Mouse (Mus musculus) embryonic facial prominence, embryonic 15.5 days (tissue): ENCODE measurements around the gene Fars2. TPM values are rescaled to one million over a fixed set of nuclear protein-coding genes. Genes with fewer than 3 reads are reported as not detected.
A peak's percentile ranks its signal among the peaks of the same experiment; 100 is the strongest.

Experiments used
- ATAC-seq: fragments of 200-750 bp; cut with Nextera tagmentation; 2 replicates; pipeline ENCODE4 v1.8.0; 2017; ENCODE audit warnings: low read depth, moderate TSS enrichment; ENCODE audit not compliant: insufficient number of reproducible peaks, low FRiP score, low TSS enrichment
- H3K27ac ChIP-seq: fragments of 300-500 bp; sonication (generic); replicated peaks from 2 replicates; pipeline ENCODE4 v1.5.1; 2015; ENCODE audit warnings: mild to moderate bottlenecking, inconsistent platforms
- H3K27me3 ChIP-seq: fragments of 300-500 bp; sonication (generic); 2 replicates; pipeline ENCODE4 v1.6.1; 2015; ENCODE audit warnings: inconsistent platforms
- H3K36me3 ChIP-seq: fragments of 300-500 bp; sonication (generic); 2 replicates; pipeline ENCODE4 v1.6.1; 2015; ENCODE audit warnings: mild to moderate bottlenecking, inconsistent platforms
- H3K4me1 ChIP-seq: fragments of 300-500 bp; sonication (generic); 2 replicates; pipeline ENCODE4 v1.6.1; 2015; ENCODE audit warnings: inconsistent platforms
- H3K4me2 ChIP-seq: fragments of 300-500 bp; sonication (generic); replicated peaks from 2 replicates; pipeline ENCODE4 v1.6.1; 2015; ENCODE audit warnings: mild to moderate bottlenecking, inconsistent platforms
- H3K4me3 ChIP-seq: fragments of 300-500 bp; sonication (generic); replicated peaks from 2 replicates; pipeline ENCODE4 v1.5.1; 2015; ENCODE audit warnings: mild to moderate bottlenecking, inconsistent platforms
- H3K9ac ChIP-seq: fragments of 300-500 bp; sonication (generic); 2 replicates; pipeline ENCODE4 v1.6.1; 2015; ENCODE audit warnings: inconsistent platforms
- H3K9me3 ChIP-seq: fragments of 300-500 bp; sonication (generic); replicated peaks from 2 replicates; pipeline ENCODE4 v1.6.1; 2016; ENCODE audit warnings: inconsistent platforms
- WGBS: fragments of 180-500 bp; shearing (Covaris S2); methylation state at CpG from one replicate; pipeline ENCODE4 v1.1.7; 2015; 5-methylcytosine and 5-hydroxymethylcytosine counted together
- polyA plus RNA-seq: library from polyadenylated mRNA; unstranded; fragments of >200 nt; fragmentation: Nextera tagmentation; extraction: Ambion mirVana; gene quantifications from 2 replicates; pipeline ENCODE4 v1.2.1, GENCODE M21; 2015

The Fars2 gene
- polyA plus RNA-seq, 1 experiment from 2014 or later, result 34.1 TPM

GRCm38 (mm10) chr13:36111331-36111730 is 5.9 kb upstream of the Fars2 start:
- H3K4me1 ChIP-seq, result 0 out of 2 replicates have a peak, but pooled peaks cover under 1% of the 10 kb centered on the region
- no peak overlapping the region for H3K27ac ChIP-seq
- no peaks in the 10 kb centered on the region for H3K36me3 ChIP-seq
- WGBS, result 93% methylated on average over 2 of the region's 2 CpGs
- H3K4me3 ChIP-seq, result no peak overlapping the region
- no peaks in the 10 kb centered on the region for H3K27me3 ChIP-seq
- H3K9ac ChIP-seq, result no peak overlapping the region
- no peak for ATAC-seq
- H3K9me3 ChIP-seq, result no peaks in the 10 kb centered on the region
- H3K4me2 ChIP-seq, result no peak overlapping the region

DNA sequence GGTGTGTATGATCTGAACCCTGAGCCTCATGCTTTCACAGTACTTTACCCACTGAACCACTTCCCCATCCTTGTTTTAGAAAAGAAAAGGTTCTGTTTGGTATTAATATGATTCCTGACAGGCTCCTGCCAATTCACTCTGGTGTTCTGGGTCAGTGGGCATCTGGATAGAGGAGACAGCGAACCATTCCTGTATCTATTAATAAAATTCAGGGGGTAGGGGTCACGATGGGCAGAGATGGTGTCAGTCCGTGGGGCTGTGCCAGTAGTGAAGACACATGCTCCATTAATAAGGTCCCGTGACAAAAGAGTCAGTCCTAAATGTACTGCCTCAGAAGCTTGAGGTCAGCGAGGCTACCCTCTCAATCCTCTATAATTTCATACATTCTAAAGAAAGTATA is 4.0 kb upstream of the Fars2 start:
- Histone ChIP-seq H3K4me3 (no peak overlapping the region), H3K36me3 (no peaks in the 10 kb centered on the region), H3K9me3 (no peaks in the 10 kb centered on the region), H3K4me1 (peaks cover 5% of the 10 kb centered on the region; the same call in 1 of the 2 replicates), H3K4me2 (no peak overlapping the region), H3K27me3 (no peaks in the 10 kb centered on the region), H3K27ac (no peak overlapping the region), H3K9ac (no peak overlapping the region)
- 89% methylated on average over 5 of the region's 5 CpGs for WGBS
- ATAC-seq, result no peak

- Histone ChIP-seq H3K9ac (peak overlapping the region; percentile 58), H3K9me3 (no peaks in the 10 kb centered on the region), H3K27ac (peak overlapping the region; percentile 97; the same call in 1 of the 2 replicates), H3K4me2 (peak overlapping the region; percentile 91), H3K36me3 (no peaks in the 10 kb centered on the region), H3K4me1 (peaks cover 5% of the 10 kb centered on the region; the same call in 1 of the 2 replicates), H3K4me3 (peak overlapping the region; percentile 67), H3K27me3 (no peaks in the 10 kb centered on the region)
- WGBS, result 7% methylated on average over 21 of the region's 21 CpGs
- no peak for ATAC-seq
Measured at GRCm38 (mm10) chr13:36116520-36117142, 581 bp upstream of the Fars2 start.

GRCm38 (mm10) chr13:36119684-36120083 is 2.5 kb downstream of the Fars2 start:
- Histone ChIP-seq H3K4me1 (peaks cover 5% of the 10 kb centered on the region; the same call in 1 of the 2 replicates), H3K27me3 (no peaks in the 10 kb centered on the region), H3K9me3 (no peaks in the 10 kb centered on the region), H3K9ac (no peak overlapping the region), H3K4me2 (no peak overlapping the region), H3K4me3 (no peak overlapping the region), H3K27ac (no peak overlapping the region), H3K36me3 (no peaks in the 10 kb centered on the region)
- WGBS, result 61% methylated on average over 4 of the region's 4 CpGs
- no peak for ATAC-seq

- Histone ChIP-seq H3K4me1 (peaks cover 5% of the 10 kb centered on the region; the same call in 1 of the 2 replicates), H3K27ac (no peak overlapping the region), H3K36me3 (no peaks in the 10 kb centered on the region), H3K4me2 (no peak overlapping the region), H3K9ac (no peak overlapping the region), H3K9me3 (no peaks in the 10 kb centered on the region), H3K4me3 (no peak overlapping the region), H3K27me3 (no peaks in the 10 kb centered on the region)
- ATAC-seq, result no peak
Measured at GRCm38 (mm10) chr13:36120606-36121005, 3.4 kb downstream of the Fars2 start.

GRCm38 (mm10) chr13:36129360-36130054 is 12.3 kb downstream of the Fars2 start:
- no peak overlapping the region for H3K4me3 ChIP-seq
- H3K9ac ChIP-seq, result no peak overlapping the region
- H3K4me2 ChIP-seq, result no peak overlapping the region
- H3K4me1 ChIP-seq, result no peaks in the 10 kb centered on the region
- no peaks in the 10 kb centered on the region for H3K36me3 ChIP-seq
- no peak for ATAC-seq
- H3K9me3 ChIP-seq, result no peaks in the 10 kb centered on the region
- no peak overlapping the region for H3K27ac ChIP-seq
- no peaks in the 10 kb centered on the region for H3K27me3 ChIP-seq
- 87% methylated on average over 2 of the region's 2 CpGs for WGBS

DNA sequence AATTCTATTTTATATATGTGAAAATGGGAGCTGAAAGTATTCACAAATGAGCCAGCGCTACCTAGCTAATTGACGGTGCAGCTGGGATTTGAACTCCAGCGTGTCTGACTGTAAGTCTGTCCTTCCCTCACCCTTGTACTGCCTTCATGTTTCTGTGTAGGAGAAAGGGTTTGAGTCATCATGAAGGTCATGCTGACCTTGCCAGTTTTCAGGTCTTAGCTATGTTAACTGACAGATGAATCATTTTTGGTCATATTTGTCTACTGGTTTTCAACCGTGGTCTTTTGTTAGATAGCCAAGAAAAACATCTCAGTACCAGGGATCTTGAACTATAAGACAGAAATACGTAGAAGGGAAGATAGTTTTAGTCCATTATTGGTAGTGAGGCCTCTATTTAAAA is 14.2 kb downstream of the Fars2 start:
- ATAC-seq, result no peak
- Histone ChIP-seq H3K4me3 (no peak overlapping the region), H3K27ac (no peak overlapping the region), H3K9ac (no peak overlapping the region), H3K4me1 (no peaks in the 10 kb centered on the region), H3K4me2 (no peak overlapping the region), H3K36me3 (no peaks in the 10 kb centered on the region), H3K9me3 (no peaks in the 10 kb centered on the region), H3K27me3 (no peaks in the 10 kb centered on the region)
- WGBS, result 92% methylated on average over 5 of the region's 5 CpGs

DNA sequence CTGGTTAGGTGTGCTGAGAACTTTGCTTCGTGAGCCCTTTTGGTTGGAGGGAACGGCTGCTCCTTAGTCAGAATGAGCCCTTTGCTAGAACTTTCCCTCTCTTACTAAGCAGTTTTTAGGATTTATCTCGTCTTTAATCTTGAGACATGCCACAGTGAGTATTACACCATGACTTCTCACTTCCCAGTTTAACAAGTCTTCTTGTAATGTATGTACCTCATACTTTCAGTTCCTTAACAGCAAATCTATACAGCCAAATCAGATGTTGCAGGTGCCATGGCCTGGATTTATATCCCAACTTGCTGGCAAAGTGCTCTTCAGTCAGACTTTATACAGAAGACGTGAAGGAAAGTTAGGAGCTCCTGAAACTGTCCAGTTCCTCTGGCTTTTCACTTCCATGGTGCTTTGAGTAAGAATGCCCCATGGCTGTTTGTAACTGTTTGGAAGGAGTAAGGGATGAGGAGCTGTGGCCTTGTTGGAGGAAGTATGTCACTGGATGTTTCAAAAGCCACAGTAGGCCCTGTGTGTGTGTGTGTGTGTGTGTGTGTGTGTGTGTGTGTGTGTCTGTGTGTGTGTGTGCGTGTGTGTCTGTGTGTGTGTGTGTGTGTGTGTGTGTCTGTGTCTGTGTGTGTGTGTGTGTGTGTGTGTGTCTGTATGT is 14.9 kb downstream of the Fars2 start:
- no peak overlapping the region for H3K4me3 ChIP-seq
- H3K36me3 ChIP-seq, result no peaks in the 10 kb centered on the region
- ATAC-seq, result no peak
- H3K4me1 ChIP-seq, result no peaks in the 10 kb centered on the region
- no peaks in the 10 kb centered on the region for H3K27me3 ChIP-seq
- no peak overlapping the region for H3K4me2 ChIP-seq
- H3K9ac ChIP-seq, result no peak overlapping the region
- no peaks in the 10 kb centered on the region for H3K9me3 ChIP-seq
- WGBS, result 75% methylated on average over 4 of the region's 5 CpGs
- H3K27ac ChIP-seq, result no peak overlapping the region

GRCm38 (mm10) chr13:36139703-36140102 is 22.5 kb downstream of the Fars2 start:
- Histone ChIP-seq H3K27ac (no peak overlapping the region), H3K4me3 (no peak overlapping the region), H3K9me3 (no peaks in the 10 kb centered on the region), H3K36me3 (no peaks in the 10 kb centered on the region), H3K4me2 (no peak overlapping the region), H3K27me3 (no peaks in the 10 kb centered on the region), H3K4me1 (no peaks in the 10 kb centered on the region), H3K9ac (no peak overlapping the region)
- 73% methylated on average over 5 of the region's 5 CpGs for WGBS
- ATAC-seq, result no peak

DNA sequence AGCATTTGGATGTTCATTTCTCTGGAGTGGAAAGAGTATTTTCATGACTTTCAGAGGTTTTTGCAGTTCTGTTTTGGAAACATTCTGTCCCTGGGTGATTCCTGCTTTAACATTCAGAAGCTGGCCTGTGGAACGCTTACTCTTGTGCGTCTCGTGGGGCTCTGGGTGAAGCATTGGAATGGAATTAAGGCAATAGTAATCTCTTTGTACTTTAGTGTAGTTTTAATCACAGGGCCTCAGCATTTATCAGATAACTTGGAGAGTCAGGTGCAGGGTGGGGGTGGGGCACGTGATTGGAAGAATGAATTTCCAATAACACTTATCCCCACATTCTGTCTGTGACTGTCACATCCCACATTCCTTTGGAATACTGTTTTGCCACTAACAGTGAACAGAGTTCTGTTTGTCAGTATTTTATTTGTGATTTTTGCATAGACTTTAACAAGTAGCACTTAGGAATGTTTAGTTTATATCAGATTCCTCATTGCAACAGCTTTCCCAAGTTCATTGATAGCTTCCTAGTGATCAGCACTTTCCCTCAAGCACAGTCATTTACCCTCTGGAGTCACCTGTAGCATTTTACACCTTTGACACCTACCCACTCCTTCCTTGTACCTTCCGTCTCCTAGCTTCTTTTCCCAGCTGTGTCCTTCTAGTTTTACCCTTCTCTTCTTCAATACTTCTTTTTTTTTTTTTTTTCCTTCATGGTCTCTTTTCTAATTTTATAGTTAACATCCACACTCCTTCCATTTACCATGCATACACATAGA is 23.2 kb downstream of the Fars2 start:
- H3K4me2 ChIP-seq, result no peak overlapping the region
- H3K27me3 ChIP-seq, result no peaks in the 10 kb centered on the region
- H3K9ac ChIP-seq, result no peak overlapping the region
- no peak overlapping the region for H3K4me3 ChIP-seq
- no peak overlapping the region for H3K27ac ChIP-seq
- H3K4me1 ChIP-seq, result no peaks in the 10 kb centered on the region
- no peaks in the 10 kb centered on the region for H3K36me3 ChIP-seq
- no peaks in the 10 kb centered on the region for H3K9me3 ChIP-seq
- WGBS, result 68% methylated on average over 5 of the region's 5 CpGs
- ATAC-seq, result no peak

GRCm38 (mm10) chr13:36145601-36146000 is 28.4 kb downstream of the Fars2 start:
- no peak overlapping the region for H3K4me2 ChIP-seq
- H3K36me3 ChIP-seq, result no peaks in the 10 kb centered on the region
- H3K27me3 ChIP-seq, result no peaks in the 10 kb centered on the region
- 83% methylated on average over 1 of the region's 1 CpGs for WGBS
- H3K9ac ChIP-seq, result no peak overlapping the region
- no peaks in the 10 kb centered on the region for H3K9me3 ChIP-seq
- no peaks in the 10 kb centered on the region for H3K4me1 ChIP-seq
- ATAC-seq, result no peak
- H3K27ac ChIP-seq, result no peak overlapping the region
- no peak overlapping the region for H3K4me3 ChIP-seq
